Mouse (Mus musculus): Measurements from ENCODE around the gene Olfr729. TPM values are rescaled to one million over a fixed set of nuclear protein-coding genes. Genes with fewer than 3 reads are reported as not detected.

The Olfr729 gene
- polyA plus RNA-seq (2012; ENCODE audit: low replicate concordance), result not detected in 2 replicates

DNA sequence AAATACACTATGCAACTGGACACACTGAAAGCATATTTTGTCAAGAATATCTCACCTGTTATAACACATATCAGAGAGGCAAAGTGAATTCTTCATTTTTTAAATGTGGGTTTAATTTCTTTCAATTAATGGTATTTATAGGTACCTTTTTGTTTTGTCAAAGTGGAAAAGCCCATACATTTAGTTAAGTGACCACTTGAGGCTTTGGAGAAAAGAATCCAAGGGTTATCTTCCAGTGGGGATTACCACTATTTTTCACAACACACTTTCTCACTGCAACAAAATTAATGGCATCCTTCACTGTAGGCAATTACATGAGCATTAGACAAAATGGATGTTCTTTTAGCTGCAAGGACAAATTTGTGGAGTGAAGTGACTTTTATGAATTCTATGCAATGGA is at the start of gene Olfr729:
Gene Olfr729 (minus strand): TSS at position 101 of the 400 bp plus-strand sequence.

DNA sequence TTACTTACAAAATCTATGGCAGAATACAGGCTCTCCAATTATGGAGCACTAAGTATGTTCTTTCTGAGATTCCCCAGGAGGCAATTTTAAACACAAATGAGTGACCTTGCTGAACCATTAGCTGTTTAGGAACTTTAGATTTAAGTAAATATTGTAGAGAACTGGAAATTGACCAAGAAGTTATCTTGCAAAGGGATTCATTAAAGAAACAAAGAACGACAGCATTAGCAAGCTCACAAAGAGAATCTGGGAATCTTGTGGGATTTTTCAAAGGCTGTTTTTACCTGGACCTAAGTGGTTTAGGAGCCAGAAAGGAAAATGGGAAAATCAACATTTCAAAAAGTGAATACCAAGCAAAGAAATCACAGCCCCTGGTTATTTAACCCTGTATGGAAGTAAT is 35.4 kb upstream of the Olfr729 start, which contains the start of gene Olfr730:
Gene Olfr730 (minus strand): TSS at position 101 of the 400 bp plus-strand sequence.

DNA sequence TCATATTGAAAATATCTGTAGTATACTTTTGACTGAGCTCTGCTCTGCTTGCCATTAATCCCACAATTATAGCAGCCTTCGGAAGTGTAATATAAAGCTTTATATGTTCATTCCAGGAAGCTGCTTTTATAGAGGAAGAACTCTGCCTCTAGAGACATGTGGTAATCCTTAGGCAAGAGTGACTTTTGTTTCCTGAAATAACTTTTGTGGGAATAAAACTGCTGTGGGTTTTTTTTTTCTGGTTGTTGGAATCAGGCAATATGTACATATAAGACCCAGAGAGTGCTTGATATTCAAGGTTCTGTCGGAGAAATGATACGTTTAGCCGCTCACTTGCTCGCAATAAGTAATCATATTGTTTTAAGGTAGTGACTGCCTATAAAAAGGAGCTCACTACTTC is 10.1 kb downstream of the Olfr729 start, which contains the start of gene Olfr728:
Gene Olfr728 (minus strand): TSS at position 101 of the 400 bp plus-strand sequence.

DNA sequence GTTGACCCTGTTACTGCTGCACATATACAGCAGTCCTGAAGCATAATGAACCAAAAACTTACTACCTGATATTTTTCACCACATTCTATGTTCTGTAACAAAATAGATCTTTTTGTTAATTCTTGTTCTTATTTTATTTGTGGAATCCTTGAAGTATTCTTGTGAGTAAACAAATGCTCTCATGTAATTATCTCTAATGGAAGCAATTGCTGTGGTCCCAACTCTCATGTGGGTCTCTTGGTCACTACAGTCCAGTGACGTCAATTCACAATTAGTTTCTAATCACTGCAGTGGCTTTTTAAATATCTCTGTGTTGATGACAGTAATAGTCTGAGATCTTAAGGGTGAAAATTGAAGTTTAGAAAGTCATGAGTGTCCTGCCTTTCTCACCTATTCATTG is 29.8 kb downstream of the Olfr729 start, which contains the start of gene Olfr727:
Gene Olfr727 (plus strand): TSS at position 301 of the 400 bp plus-strand sequence.

Other genes starting within 250 kb of the Olfr729 start
- not detected in 2 replicates for gene Olfr723, start 221.1 kb downstream of the Olfr729 start, polyA plus RNA-seq (2012; ENCODE audit: low replicate concordance)
- gene Olfr724, start 189.6 kb downstream of the Olfr729 start, polyA plus RNA-seq (2012; ENCODE audit: low replicate concordance), result not detected in 2 replicates
- gene Olfr725, start 112.5 kb downstream of the Olfr729 start, polyA plus RNA-seq (2012; ENCODE audit: low replicate concordance), result not detected in 2 replicates
- gene Olfr726, start 62.0 kb downstream of the Olfr729 start, polyA plus RNA-seq (2012; ENCODE audit: low replicate concordance), result not detected in 2 replicates
- gene Olfr727, start 29.7 kb downstream of the Olfr729 start, polyA plus RNA-seq (2012; ENCODE audit: low replicate concordance), result not detected in 2 replicates
- gene Olfr728, start 10.2 kb downstream of the Olfr729 start, polyA plus RNA-seq (2012; ENCODE audit: low replicate concordance), result not detected in 2 replicates
- gene Olfr730, start 35.3 kb upstream of the Olfr729 start, polyA plus RNA-seq (2012; ENCODE audit: low replicate concordance), result not detected in 2 replicates
- gene Olfr731, start 89.0 kb upstream of the Olfr729 start, polyA plus RNA-seq (2012; ENCODE audit: low replicate concordance), result not detected in 2 replicates
- not detected in 2 replicates for gene Olfr732, start 131.3 kb upstream of the Olfr729 start, polyA plus RNA-seq (2012; ENCODE audit: low replicate concordance)
- not detected in 2 replicates for gene Olfr733, start 148.6 kb upstream of the Olfr729 start, polyA plus RNA-seq (2012; ENCODE audit: low replicate concordance)
- 0.13 TPM in 1 of 2 replicates, not detected in the other for gene Olfr734, start 173.9 kb upstream of the Olfr729 start, polyA plus RNA-seq (2012; ENCODE audit: low replicate concordance)
- not detected in 2 replicates for gene Olfr735, start 196.0 kb upstream of the Olfr729 start, polyA plus RNA-seq (2012; ENCODE audit: low replicate concordance)
- 0.39 and 0.90 TPM in 2 replicates for gene Tlr11, start 205.0 kb upstream of the Olfr729 start, polyA plus RNA-seq (2012; ENCODE audit: low replicate concordance)
- not detected in 2 replicates for gene Olfr736, start 228.3 kb upstream of the Olfr729 start, polyA plus RNA-seq (2012; ENCODE audit: low replicate concordance)